Mouse (Mus musculus) E14TG2a.4 (cell line): ENCODE measurements around the gene Mob3a.

ENCODE experiments used
- CTCF ChIP-seq: conservative IDR thresholded peaks from 2 replicates; pipeline ENCODE4 v1.5.1; 2014; ENCODE audit warnings: low read length
- POU5F1 ChIP-seq: IDR thresholded peaks from 2 replicates; pipeline ENCODE4 v1.6.1; 2014; ENCODE audit warnings: low read length, borderline replicate concordance

DNA sequence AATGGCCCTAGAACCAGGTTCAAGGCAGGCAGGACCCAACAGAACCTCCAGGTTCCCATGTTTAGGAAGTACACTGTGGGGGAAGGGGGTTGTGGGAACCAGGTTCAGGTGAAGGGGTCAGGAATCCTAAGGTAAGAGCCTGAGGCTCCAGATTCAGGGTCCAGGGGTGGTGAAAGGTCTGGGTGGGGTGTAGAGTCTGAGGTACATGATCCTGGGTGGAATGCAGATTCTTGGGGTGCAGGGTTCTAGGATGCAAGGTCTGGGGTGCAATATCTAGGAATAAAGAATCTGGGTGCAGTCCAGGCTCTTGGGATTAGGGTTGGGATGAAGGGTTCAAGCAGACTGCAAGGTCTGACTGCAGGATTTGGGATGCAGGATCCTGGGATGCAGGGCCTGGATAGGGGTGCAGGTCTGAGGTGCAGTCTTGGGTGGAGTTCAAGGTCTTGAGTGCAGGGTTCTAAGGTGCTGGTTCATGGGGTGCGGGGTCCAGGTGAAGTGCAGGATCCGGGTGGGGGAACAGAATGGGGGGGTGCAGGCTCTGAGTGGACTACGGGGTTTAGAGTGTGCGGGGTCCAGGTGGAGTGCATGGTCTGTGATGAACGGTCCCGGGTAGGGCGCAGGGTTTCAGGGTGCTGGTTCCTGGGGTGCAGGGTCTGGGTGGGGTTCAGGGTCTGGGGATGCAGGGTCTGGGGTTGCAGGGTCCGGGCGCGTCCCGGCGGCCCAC lies 46.2 kb downstream of the Mob3a start:
- TF ChIP-seq CTCF (no peak), POU5F1 (no peak)
